Mouse (Mus musculus): ENCODE data around the gene Fam76a.

DNA sequence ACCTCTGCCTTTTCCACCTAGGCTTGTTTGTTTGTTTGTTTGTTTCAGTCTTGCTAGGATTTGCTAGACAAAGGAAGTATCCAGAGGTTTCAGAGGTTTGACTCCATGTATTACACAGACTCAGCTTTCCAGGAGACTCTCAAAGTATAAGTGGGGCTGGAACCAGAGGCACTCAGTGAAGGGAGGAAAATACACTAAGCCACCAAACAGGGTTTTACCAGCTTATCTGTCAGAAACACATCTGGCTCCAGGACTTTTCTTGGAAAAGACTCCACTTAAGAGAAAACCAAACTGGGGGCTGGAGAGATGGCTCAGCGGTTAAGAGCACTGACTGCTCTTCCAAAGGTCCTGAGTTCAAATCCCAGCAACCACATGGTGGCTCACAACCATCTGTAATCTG lies 61.5 kb downstream of the Fam76a start:
- TF ChIP-seq CTCF (IDR thresholded peaks at IDR 0.05; ENCODE audit: extremely low read depth, insufficient read depth, low read length) = no peak
- no peak for TF ChIP-seq POLR2A (IDR thresholded peaks at IDR 0.05; ENCODE audit: extremely low read depth, insufficient read depth, low read length)

All from cortical plate, adult 2 months (tissue).